Mouse (Mus musculus) embryonic facial prominence, embryonic 15.5 days (tissue): ENCODE measurements around the gene Ampd1. TPM values are rescaled to one million over a fixed set of nuclear protein-coding genes. Genes with fewer than 3 reads are reported as not detected.

ENCODE experiments used
- polyA plus RNA-seq: library from polyadenylated mRNA; unstranded; fragments of >200 nt; fragmentation: Nextera tagmentation; extraction: Ambion mirVana; gene quantifications from 2 replicates; pipeline ENCODE4 v1.2.1, GENCODE M21; 2015

Gene Ampd1
- polyA plus RNA-seq, 1 experiment from 2014 or later = 4.8 TPM

Other genes with a start within 250 kb of the Ampd1 start
- gene Sycp1, start 137.9 kb upstream of the Ampd1 start, polyA plus RNA-seq = not detected in 2 replicates
- 0.07 TPM in 1 of 2 replicates, not detected in the other for gene Nr1h5, start 109.9 kb upstream of the Ampd1 start, polyA plus RNA-seq
- gene Sike1, start 78.3 kb upstream of the Ampd1 start, polyA plus RNA-seq = 60.4 and 67.7 TPM in 2 replicates
- gene Csde1, start 53.6 kb upstream of the Ampd1 start, polyA plus RNA-seq = 298 and 303 TPM in 2 replicates
- gene Nras, start 15.7 kb upstream of the Ampd1 start, polyA plus RNA-seq = 93.6 and 103 TPM in 2 replicates
- gene Dennd2c, start 28.6 kb downstream of the Ampd1 start, polyA plus RNA-seq = 13.6 and 15.1 TPM in 2 replicates
- 170 and 178 TPM in 2 replicates for gene Bcas2, start 97.6 kb downstream of the Ampd1 start, polyA plus RNA-seq
- 17.7 and 21.6 TPM in 2 replicates for gene Trim33, start 205.3 kb downstream of the Ampd1 start, polyA plus RNA-seq